Mouse (Mus musculus) left cerebral cortex, postnatal 10 days (tissue): Measurements from ENCODE around the gene Hemgn. TPM values are rescaled to one million over a fixed set of nuclear protein-coding genes. Genes with fewer than 3 reads are reported as not detected.

Experiments used
- DNase-seq, 2 experiments: peaks; one replicate each; pipeline ENCODE4 v3.0.0; 2021 to 2022; ENCODE audit warnings: low spot score in 2 of 2, mixed read lengths in 1 of 2; ENCODE audit errors: extremely low spot score in 1 of 2
- intact Hi-C: fragments of 180-260 bp; cut with DNase I; formaldehyde crosslinking; loops from one replicate; pipeline ENCODE4 v1.15.1; 2025
- total RNA-seq, 2 experiments: library from RNA; stranded (reverse); gene quantifications; 2 replicates each; pipeline ENCODE4 v1.2.3; 2021

Gene Hemgn
- total RNA-seq = not detected

DNA sequence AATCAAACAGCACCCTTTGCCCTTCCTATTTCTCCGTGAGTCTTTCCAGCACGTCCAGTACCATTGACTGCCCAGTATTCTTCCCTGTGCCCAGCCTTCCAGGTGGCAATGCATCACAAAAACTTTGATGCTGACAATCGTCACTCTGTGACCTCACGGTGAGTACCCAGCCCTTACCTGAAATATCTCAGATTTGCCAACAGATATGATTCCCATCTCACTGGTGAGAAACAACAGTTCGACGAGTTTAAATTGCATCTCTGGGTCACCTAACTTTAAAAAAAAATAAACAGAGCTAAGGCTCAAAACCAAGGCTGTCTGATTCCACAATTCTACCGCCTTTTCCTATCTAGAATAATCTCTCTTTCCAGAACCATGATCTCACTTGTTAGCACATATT is at the start of gene Hemgn:
TSS of gene Hemgn (minus strand) at position 101 of the 400 bp plus-strand sequence.
- intact Hi-C loops = no loop called here
- no peak for DNase-seq

- DNase-seq = no peak
- intact Hi-C loops = no loop called here
Observed at GRCm38 (mm10) chr4:46458411-46458810, 45.1 kb upstream of the Hemgn start.

- no peak for DNase-seq
- intact Hi-C loops = no loop called here
Observed at GRCm38 (mm10) chr4:46457186-46457585, 43.9 kb upstream of the Hemgn start.

DNA sequence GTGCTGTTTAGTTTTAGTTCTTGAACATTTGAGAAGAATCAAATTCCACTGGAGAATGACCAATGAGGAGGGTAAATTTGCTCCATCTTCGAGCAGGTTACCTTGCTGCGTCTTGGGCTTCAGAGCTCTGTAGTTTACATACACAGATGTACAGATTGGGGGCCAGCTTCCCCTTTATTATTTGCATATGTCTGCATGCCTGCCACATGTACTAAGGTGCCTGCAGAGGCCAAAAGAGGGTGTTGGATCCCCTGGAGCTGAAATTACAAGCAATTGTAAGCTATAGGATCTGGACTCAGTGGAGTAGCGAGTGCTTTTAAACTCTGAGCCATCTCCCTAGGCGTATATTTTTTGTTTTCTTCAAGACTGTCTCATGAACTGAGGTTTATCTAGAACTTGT is 43.5 kb upstream of the Hemgn start:
- no peak for DNase-seq
- intact Hi-C loops = no loop called here

GRCm38 (mm10) chr4:46454097-46454864 is 41.0 kb upstream of the Hemgn start:
- DNase-seq = no peak

DNA sequence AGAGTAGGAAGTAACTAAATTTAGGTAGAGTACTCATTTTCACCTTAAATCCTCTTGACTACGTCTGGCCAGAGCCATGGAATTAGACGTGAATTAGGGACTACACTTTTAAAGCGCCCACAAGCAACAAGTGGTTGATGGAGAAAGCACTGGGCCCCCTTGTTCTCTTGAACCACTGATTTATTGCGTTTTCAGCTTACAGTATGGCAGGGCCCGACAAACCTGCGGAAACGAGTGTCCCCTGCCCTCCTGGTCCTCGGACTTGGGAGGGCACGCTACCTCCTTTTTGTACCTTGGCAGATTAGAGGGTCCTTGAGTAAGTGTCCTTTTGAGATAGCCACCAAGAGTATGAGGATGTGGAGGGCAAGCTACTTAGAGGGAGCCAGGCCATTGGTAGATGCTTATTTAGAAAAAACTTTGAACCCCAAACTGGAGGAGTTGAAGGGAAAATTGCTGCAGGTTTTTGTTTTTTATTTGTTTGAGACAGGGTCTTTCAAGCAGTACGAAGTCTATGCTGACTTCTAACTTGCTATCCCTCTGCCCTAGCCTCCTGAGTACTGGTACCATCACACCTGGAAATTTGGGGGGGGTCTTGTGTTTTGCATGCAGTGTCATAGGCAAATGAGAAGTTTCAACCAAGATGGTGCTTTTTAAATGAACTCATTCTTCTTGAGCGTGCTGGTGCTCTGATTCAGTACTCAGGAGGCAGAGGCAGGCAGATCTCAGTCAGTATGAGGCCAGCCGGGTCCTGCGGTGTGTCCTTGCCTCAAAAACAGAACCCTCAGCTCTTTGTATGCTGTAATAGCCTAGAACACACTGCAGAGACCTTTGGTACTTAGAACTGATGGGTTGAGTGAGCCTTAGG is 39.8 kb upstream of the Hemgn start:
- intact Hi-C loops = loop anchor here (5.0 kb wide), 1 partner anchor 61 kb away; no protein-coding TSS in a partner anchor
- DNase-seq = no peak

More at GRCm38 (mm10) chr4:46454097-46454864, 41.0 kb upstream of the Hemgn start:
- intact Hi-C loops = loop anchor here (5.0 kb wide), 1 partner anchor 62 kb away; no protein-coding TSS in a partner anchor

DNA sequence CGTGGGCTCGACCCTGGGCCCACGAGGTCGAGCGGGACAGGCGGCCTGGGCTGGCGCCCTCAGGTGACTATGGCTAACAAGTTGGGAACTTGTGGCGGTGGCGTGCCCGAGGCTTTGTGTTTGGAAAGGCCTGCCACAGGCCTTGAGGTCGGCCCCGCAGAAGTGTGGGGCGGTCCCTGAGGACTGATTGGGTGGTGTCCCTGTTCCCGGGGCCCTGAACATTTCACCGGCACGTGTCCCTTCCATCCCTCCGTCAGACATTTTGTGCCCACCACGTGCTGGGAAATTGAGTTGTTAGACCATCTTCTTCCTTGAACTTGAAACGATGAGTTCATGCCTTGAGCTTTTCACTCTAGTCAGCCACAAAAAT is 39.2 kb upstream of the Hemgn start:
- peak; percentile 20 to 76 for DNase-seq

GRCm38 (mm10) chr4:46451758-46452480 is 38.6 kb upstream of the Hemgn start:
- intact Hi-C loops = loop anchor here (5.0 kb wide), 1 partner anchor 60 kb away; no protein-coding TSS in a partner anchor
- DNase-seq = peak; percentile 43 to 91

More for the DNA sequence above, 39.2 kb upstream of the Hemgn start:
- intact Hi-C loops = loop anchor here (5.0 kb wide), 1 partner anchor 60 kb away; no protein-coding TSS in a partner anchor

- intact Hi-C loops = loop anchor here (5.0 kb wide), 1 partner anchor 59 kb away; no protein-coding TSS in a partner anchor
- peak; percentile 59 to 83 for DNase-seq
Observed at GRCm38 (mm10) chr4:46451240-46451757, 38.0 kb upstream of the Hemgn start.

DNA sequence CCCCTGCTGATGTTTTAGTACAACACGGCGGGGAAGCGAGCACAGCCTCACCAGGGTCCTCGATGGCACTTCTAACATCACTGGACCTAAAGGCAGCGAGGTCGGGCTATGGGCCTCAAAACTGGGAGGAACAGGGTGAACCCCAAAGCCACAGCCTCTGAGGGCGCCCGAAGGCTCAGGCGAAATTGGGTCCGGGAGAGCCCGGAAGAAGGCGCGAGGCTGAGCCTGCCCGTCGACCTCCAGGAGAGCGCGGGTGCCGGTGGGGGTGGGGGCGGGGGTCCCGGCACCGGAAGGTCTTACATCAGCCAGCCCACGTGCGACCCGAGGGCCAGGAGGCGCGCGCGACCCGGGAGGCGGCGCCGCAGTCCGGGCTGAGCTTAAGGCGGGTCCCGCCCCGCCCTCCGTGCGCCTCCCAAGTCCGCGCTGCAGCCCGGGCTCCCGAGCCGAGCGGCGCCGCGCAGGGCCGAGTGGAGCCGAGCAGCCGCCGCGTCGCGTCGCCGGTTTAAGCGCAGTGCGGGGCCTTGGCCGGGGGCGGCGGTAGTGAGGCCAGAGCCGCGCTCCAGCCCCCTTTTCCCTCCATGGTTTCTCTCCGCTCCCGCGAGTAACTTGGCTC is 37.3 kb upstream of the Hemgn start, which contains the start of gene Anp32b:
TSS of gene Anp32b (plus strand) at position 384 of the 613 bp plus-strand sequence.
- intact Hi-C loops = loop anchor here (5.0 kb wide), 1 partner anchor 58 kb away; no protein-coding TSS in a partner anchor

GRCm38 (mm10) chr4:46450020-46450518 is 36.8 kb upstream of the Hemgn start:
- DNase-seq = no peak

More for the DNA sequence above, 37.3 kb upstream of the Hemgn start, which contains the start of gene Anp32b:
- peak; percentile 88 to 94 for DNase-seq

DNA sequence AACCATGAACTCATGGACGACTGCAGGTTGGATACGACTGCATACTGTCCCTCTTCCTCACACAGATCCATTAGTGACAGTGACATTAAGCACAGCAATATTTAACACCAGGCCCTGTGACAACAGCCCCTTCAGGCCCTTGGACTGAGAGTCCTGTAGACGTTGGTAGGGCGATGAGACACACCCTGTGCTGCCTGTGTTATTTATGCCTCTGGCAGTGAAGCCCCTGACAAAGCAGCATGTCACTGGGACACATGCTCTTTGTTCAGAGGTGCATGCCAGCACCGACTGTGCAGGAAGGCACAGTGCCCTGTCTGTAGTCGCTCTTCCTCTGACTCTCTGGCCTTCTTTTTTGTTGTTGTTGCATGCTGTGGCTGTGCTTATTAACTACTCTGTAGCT is 35.6 kb upstream of the Hemgn start:
- intact Hi-C loops = no loop called here
- DNase-seq = no peak

More at GRCm38 (mm10) chr4:46450020-46450518, 36.8 kb upstream of the Hemgn start:
- intact Hi-C loops = loop anchor here (5.0 kb wide), 1 partner anchor 58 kb away; no protein-coding TSS in a partner anchor

GRCm38 (mm10) chr4:46447461-46447860 is 34.2 kb upstream of the Hemgn start:
- no peak for DNase-seq
- intact Hi-C loops = no loop called here

DNA sequence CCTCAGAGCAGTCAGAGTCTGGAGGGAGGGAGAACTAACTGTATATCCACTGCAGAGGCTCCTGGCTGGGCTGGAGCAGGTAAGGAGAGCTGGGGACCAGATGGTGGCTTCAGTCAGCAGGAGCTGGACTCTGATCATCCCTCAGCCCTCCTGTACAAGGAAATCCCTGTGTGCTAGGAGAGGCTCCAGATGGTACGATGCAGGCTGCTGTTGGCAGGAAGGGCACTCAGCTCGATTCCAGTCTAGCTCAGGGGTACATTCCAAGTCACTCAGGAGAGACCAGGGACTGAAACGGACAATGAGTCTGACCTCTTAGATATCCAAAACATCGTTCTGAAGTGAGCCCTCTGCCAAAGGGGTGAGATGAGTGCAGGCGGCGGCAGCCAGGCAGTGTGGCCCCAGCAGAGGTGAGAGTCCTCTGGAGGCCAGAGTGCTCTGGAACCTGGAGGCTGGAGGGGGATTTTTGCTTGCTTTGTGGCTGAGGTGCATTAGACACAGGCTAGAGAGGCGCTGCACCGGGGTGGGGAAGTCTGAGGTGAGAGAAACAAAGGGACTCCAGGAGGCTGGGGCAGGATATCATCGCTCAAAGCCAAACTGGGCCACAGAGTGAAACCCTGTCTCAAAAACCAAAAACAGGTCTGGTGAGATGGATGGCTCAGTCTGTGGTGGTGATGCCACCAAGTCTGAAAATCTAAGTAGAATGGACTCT is 32.1 kb upstream of the Hemgn start:
- intact Hi-C loops = no loop called here
- no peak for DNase-seq

GRCm38 (mm10) chr4:46442501-46442900 is 29.2 kb upstream of the Hemgn start:
- intact Hi-C loops = no loop called here
- DNase-seq = no peak

DNA sequence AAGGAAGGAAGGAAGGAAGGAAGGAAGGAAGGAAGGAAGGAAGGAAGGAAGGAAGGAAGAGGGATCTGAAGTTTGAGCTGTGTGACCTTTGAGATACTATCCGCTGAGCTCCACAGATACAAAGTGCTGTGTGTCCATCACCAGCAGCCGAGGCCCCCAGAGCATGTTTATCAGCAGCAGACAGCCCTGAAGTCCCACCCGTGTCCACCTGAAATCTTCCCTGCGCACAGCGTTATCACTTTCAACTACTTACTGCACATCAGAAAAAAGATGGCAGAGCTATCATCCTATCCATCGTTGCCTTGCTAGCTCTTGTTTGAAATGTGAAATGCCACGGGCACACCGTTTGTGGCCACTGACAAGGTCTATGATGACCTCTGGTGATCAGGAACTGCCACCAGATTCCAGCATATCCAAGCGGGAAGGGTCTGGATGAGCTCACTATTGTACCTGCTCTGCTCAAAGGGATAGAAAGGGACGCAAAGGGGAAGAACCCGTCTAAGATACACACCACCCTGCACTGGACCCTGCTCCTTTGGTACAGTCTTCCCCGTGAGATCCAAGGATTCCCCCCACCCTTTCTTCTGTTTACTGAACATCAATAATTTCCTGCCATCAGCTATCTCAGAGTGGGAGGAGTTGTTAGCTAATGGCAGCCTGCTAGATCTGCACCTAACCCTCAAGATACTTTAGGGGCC is 19.2 kb upstream of the Hemgn start:
- intact Hi-C loops = no loop called here
- DNase-seq = no peak
